Mouse (Mus musculus): ENCODE results near the gene Nmral1. TPM values are rescaled to one million over a fixed set of nuclear protein-coding genes. Genes with fewer than 3 reads are reported as not detected.

The Nmral1 gene
- polyA plus RNA-seq, 1 experiment from 2014 or later, result 30.9 TPM

DNA sequence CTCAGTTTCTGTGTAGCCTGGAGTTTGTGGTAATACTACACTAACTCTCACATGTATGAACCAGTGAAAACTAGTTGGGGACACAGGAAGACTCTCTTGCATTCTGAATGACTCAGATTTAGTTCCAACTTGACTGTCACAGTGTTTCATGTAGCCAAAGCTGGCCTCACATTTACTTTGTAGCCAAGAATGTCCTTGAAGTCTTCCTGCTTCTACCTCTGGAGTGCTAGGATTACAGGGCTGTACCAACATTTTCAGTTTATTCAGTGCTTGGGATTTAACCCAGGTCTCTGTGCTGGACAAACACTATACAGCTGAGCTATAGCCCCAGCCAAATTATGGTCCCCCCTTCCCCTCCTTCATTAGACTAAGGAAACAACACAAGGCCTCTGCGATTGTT is 23.0 kb upstream of the Nmral1 start:
- ChIA-PET POLR2A (interaction anchor here (0.6 kb wide), 1 partner anchor 22 kb away, joined by 3 read pairs; no protein-coding TSS in a partner anchor), CTCF (interaction anchor here (0.9 to 2.3 kb wide), 4 partner anchors 9 to 36 kb away, joined by 3 to 7 read pairs (median 3); no protein-coding TSS in a partner anchor)
- TF ChIP-seq CTCF (IDR thresholded peaks at IDR 0.05), result no peak
- ATAC-seq, result no peak
- H3K27me3 ChIP-seq, result no peaks in the 10 kb centered on the region
- in situ Hi-C loops (cut with MboI; ENCODE audit: low pct_unique_long_range_greater_than_20kb), result no loop called here
- DNase-seq (ENCODE audit: low read depth, low spot score), result no peak

DNA sequence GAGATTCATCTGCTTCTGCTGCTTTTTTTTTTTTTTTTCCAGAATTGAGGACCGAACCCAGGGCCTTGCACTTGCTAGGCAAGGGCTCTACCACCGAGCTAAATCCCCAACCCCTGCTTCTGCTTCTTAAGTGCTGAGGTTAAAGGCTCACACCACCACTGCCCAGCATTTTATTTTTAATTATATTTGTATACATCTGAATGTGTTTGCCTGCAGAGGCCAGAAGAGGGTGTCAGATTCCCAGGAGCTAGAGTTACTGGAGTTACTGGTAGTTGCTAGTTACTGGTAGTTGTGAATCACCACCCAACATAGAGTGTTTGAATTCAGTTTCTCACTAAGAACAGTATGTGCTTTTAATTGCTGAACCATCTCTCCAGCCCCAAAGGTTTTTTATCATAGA is 20.8 kb upstream of the Nmral1 start:
- in situ Hi-C loops (cut with MboI; ENCODE audit: low pct_unique_long_range_greater_than_20kb), result no loop called here

DNA sequence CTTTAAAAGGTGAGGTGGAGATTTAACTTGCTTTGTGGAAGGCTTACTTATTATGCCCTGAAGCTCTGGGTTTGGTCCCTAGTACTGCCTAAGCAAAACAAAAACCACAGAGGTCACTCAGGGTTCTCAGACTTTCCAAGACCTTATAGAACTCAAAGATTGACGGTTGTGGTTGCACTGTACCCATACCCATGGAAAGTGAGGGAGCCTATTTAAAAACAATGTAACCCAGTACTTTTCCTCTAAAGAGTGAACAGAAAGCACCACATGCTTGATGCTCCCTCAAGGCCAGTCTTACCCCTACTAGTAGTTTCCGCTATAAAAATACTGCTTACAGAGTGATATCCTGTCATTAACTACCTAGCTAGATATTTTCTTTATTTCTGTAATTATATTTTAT is 17.1 kb upstream of the Nmral1 start:
- in situ Hi-C loops (cut with MboI; ENCODE audit: low pct_unique_long_range_greater_than_20kb), result no loop called here
- no peak for TF ChIP-seq CTCF (IDR thresholded peaks at IDR 0.05)
- no peak for DNase-seq (ENCODE audit: low read depth, low spot score)
- peak; percentile 31 for ATAC-seq
- CTCF ChIA-PET, result no interaction called here
- no peaks in the 10 kb centered on the region for H3K27me3 ChIP-seq
- POLR2A ChIA-PET, result no interaction called here

More for the DNA sequence above, 20.8 kb upstream of the Nmral1 start:
- TF ChIP-seq CTCF (IDR thresholded peaks at IDR 0.05), result peak; percentile 34
- H3K27me3 ChIP-seq, result no peaks in the 10 kb centered on the region
- no peak for DNase-seq (ENCODE audit: low read depth, low spot score)
- CTCF ChIA-PET, result interaction anchor here (1.2 to 1.6 kb wide), 3 partner anchors 12 to 319 kb away, joined by 3 to 5 read pairs (median 3); no protein-coding TSS in a partner anchor
- no peak for ATAC-seq
- POLR2A ChIA-PET, result interaction anchor here (0.6 to 0.7 kb wide), 2 partner anchors 57 to 122 kb away, joined by 3 to 4 read pairs; no protein-coding TSS in a partner anchor

DNA sequence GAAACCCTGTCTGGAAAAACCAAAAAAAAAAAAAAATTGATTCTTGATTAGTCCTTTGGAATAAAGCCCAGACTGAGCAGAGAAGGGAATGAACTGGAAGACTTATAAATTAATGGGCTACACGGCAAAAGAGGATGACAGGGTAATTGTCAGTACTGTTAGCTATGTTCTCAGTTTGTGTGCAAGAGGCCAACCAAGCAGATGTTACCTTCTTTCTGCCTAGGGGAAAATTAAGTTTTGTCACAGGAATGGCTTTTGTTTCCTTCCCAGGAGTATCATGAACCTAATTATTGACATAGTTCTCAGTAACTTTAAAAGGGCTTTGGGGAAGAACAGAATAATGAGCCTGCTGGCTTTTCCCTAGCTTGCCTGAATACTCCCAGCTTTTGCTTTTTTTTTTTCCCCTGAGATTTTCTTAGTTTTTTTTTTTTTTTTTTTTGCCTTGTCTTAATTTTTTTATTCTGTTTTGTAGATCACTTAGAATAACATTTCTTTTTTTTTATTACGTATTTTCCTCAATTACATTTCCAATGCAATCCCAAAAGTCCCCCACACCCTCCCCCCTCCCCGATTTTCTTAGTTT is 11.7 kb upstream of the Nmral1 start:
- no peak for TF ChIP-seq CTCF (IDR thresholded peaks at IDR 0.05)
- H3K27me3 ChIP-seq, result no peaks in the 10 kb centered on the region
- ChIA-PET CTCF (no interaction called here), POLR2A (interaction anchor here (0.7 kb wide), 2 partner anchors 44 to 324 kb away, joined by 3 to 4 read pairs; no protein-coding TSS in a partner anchor)
- in situ Hi-C loops (cut with MboI; ENCODE audit: low pct_unique_long_range_greater_than_20kb), result no loop called here
- no peak for DNase-seq (ENCODE audit: low read depth, low spot score)
- ATAC-seq, result no peak

DNA sequence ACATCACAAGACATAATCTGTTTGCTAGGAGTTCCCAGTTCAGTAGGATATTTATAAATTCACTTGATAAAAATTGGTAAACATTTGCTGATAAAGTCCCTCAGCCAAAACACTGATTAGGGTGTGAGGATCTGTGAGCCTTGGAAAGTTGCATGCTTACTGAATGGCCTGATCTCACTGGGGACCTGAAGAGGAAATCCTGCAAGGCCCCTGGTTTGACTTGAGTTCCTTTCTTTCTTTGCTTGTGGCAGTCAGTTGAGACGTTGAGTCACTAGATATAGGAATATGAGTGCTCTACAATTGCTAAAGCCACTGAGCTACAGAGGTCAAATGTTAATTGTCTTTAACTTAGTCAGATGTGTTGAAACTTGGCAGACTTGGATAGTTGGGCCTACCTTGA is 8.8 kb upstream of the Nmral1 start:
- ATAC-seq (no peak), DNase-seq (ENCODE audit: low read depth, low spot score) (no peak)
- ChIA-PET POLR2A (no interaction called here), CTCF (no interaction called here)
- in situ Hi-C loops (cut with MboI; ENCODE audit: low pct_unique_long_range_greater_than_20kb), result no loop called here
- H3K27me3 ChIP-seq, result no peaks in the 10 kb centered on the region
- no peak for TF ChIP-seq CTCF (IDR thresholded peaks at IDR 0.05)

DNA sequence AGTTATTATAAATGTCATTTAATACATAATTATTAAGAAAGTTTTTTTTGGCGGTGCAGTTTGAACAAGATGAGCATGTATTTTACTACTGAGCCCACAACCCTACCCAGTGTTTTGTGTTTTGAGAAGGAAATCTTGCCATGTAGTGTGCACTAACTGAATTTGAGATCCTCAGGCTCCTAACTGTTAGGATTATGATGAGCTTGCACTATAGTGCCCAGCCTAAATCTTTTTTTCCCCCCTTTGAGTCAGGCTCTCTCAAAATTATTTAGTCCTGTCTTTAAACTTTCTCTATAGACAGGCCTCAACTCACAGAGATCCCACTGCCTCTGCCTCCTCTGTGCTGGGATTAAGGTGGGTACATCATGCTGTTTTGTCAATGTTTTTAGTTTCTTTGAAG is 8.4 kb upstream of the Nmral1 start:
- POLR2A ChIA-PET, result no interaction called here
- H3K27me3 ChIP-seq, result no peaks in the 10 kb centered on the region
- DNase-seq (ENCODE audit: low read depth, low spot score) (no peak), ATAC-seq (no peak)
- CTCF ChIA-PET, result no interaction called here
- in situ Hi-C loops (cut with MboI; ENCODE audit: low pct_unique_long_range_greater_than_20kb), result no loop called here
- TF ChIP-seq CTCF (IDR thresholded peaks at IDR 0.05), result no peak

DNA sequence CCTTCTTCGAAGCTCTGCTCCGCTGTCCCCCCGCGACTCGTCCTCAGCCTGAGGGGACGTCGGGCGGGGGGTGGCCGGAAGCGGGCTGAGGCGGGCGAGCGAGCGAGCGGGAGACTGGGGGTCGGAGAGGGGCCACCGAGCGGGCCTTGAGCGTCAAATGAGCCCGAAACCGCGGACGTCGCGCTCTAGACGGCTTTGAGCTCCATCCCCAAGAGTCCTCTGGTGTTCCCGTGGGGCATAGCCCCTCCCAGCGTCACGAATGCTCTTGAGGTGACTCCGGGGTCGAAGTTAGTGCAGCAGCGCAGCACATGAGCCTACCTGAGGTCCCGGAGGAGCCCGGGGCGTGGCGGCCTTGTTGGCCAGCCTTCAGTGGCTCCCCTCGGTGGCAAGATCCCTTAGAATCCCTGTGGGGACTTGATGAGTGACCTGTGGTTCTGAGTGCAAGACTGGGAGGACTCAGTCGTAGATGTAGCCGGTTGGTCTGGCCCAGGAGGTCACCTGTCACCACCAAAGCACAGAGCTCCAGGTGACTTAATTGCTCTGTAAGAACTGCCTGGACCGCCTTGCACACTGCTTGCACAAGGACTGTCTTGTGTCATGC is 7.5 kb upstream of the Nmral1 start:
- no peaks in the 10 kb centered on the region for H3K27me3 ChIP-seq
- no peak for TF ChIP-seq CTCF (IDR thresholded peaks at IDR 0.05)
- ChIA-PET CTCF (no interaction called here), POLR2A (interaction anchor here (0.7 to 0.9 kb wide), 3 partner anchors 38 to 60 kb away, joined by 3 read pairs; no protein-coding TSS in a partner anchor)
- ATAC-seq (peak; percentile 45), DNase-seq (ENCODE audit: low read depth, low spot score) (no peak)
- in situ Hi-C loops (cut with MboI; ENCODE audit: low pct_unique_long_range_greater_than_20kb), result no loop called here

DNA sequence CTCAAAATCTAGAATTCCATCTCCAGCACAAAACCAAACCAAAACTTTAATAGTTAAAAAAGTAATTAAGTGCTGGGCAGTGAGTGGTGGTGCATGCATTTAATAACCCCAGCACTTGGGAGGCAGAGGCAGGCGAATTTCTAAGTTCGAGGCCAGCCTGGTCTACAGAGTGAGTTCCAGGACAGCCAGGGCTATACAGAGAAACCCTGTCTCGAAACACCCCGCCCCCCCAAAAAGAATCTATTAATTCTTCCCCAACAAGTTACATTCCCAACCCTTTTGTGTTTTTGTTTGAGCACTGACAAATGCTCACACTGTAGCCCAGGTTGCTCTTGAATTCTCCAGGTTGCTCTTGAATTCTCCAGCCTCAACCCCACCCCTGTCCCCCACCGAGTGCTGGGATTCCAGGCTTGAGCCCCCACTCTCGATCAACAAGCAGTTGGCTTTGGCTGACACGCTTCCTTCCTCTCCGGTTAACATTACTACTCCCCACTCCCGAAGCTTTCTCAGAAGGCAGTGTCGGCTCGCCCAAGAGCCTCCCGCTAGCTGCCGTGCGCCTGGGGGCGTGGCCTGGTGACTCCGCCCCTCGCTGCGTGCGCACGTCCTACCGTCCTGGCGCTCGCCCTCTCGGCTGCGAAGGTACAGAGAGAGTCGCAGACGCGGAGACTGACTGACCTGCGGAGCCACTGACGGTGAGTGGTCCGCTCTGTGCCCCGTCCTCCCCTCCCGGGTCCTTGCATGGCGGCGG is 6.8 kb upstream of the Nmral1 start, which contains the start of gene Hmox2:
Gene Hmox2, plus strand, starts transcription at position 582 of the 748 bp plus-strand sequence.
- ChIA-PET CTCF (interaction anchor here (1.7 kb wide), 1 partner anchor 66 kb away, joined by 3 read pairs; no protein-coding TSS in a partner anchor), POLR2A (interaction anchor here (0.7 to 0.9 kb wide), 3 partner anchors 38 to 61 kb away, joined by 3 read pairs; no protein-coding TSS in a partner anchor)
- no peak for TF ChIP-seq CTCF (IDR thresholded peaks at IDR 0.05)
- in situ Hi-C loops (cut with MboI; ENCODE audit: low pct_unique_long_range_greater_than_20kb), result no loop called here
- ATAC-seq, result peak; percentile 92
- no peaks in the 10 kb centered on the region for H3K27me3 ChIP-seq
- no peak for DNase-seq (ENCODE audit: low read depth, low spot score)

DNA sequence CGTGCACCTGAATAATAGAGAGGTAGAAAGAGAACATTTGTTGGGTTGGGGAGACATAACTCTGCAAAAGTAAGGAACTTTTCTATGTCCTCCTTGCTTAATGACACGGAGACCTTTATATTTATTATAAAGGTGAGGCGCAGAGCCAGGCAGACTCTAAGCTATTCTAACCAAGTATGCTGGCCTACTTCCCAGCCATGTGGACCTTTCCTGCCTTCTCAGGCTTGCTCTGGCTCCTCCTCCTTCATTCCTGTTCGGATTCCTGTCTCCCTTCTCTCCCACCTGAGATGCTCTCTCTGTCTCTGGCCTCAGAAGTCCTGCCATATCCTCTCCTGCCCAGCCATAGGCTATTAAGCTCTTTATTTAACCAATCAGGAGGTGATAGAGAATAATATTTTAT is 6.1 kb upstream of the Nmral1 start:
- in situ Hi-C loops (cut with MboI; ENCODE audit: low pct_unique_long_range_greater_than_20kb), result no loop called here
- H3K27me3 ChIP-seq, result no peaks in the 10 kb centered on the region
- ATAC-seq (no peak), DNase-seq (ENCODE audit: low read depth, low spot score) (no peak)
- ChIA-PET POLR2A (interaction anchor here (0.6 kb wide), 1 partner anchor 28 kb away, joined by 3 read pairs; no protein-coding TSS in a partner anchor), CTCF (interaction anchor here (1.7 kb wide), 1 partner anchor 66 kb away, joined by 3 read pairs; no protein-coding TSS in a partner anchor)
- TF ChIP-seq CTCF (IDR thresholded peaks at IDR 0.05), result no peak

DNA sequence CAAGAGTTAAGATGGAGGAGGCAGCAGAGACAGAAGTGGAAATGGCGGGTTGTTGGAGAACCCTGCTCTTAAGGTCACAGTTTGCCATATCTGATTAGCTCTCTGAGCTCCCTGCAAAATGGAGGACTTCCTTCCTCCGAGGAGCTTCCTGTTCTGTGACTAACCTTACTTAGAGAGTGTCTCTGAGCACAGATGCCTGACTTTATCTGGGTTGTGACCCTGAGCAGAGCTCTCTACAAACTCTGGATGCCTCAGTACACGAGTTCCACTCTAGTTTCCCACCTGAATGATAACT is 3.7 kb upstream of the Nmral1 start:
- H3K27me3 ChIP-seq, result no peaks in the 10 kb centered on the region
- DNase-seq (ENCODE audit: low read depth, low spot score) (no peak), ATAC-seq (no peak)
- TF ChIP-seq CTCF (IDR thresholded peaks at IDR 0.05), result no peak
- ChIA-PET POLR2A (no interaction called here), CTCF (interaction anchor here (0.8 kb wide), 2 partner anchors 10 to 140 kb away, joined by 3 read pairs; no protein-coding TSS in a partner anchor)
- in situ Hi-C loops (cut with MboI; ENCODE audit: low pct_unique_long_range_greater_than_20kb), result no loop called here

All from Patski (cell line).